Mouse (Mus musculus) CD4-positive naive resting alpha-beta T cell, adult 76 days (primary cell): Measurements from ENCODE around the gene Cdadc1. TPM values are rescaled to one million over a fixed set of nuclear protein-coding genes. Genes with fewer than 3 reads are reported as not detected.

Source experiments
- total RNA-seq: library from RNA; stranded (reverse); gene quantifications from one replicate; pipeline ENCODE4 v1.2.4, GENCODE M21; 2023

The Cdadc1 gene
- total RNA-seq, result 53.9 TPM

GRCm38 (mm10) chr14:59597398-59598259 lies at the start of gene Cdadc1:
Gene Cdadc1, minus strand, starts transcription at chr14:59597959.

GRCm38 (mm10) chr14:59625158-59625805 lies 27.5 kb upstream of the Cdadc1 start, which contains the start of gene Shisa2:
Gene Shisa2, plus strand, starts transcription at chr14:59625308.

Other genes with a start within 250 kb of the Cdadc1 start
- gene Phf11d, start 232.5 kb downstream of the Cdadc1 start, total RNA-seq, result 4.0 TPM
- gene Phf11c, start 202.6 kb downstream of the Cdadc1 start, total RNA-seq, result 13.3 TPM
- gene Setdb2, start 157.1 kb downstream of the Cdadc1 start, total RNA-seq, result 43.1 TPM
- gene Cab39l, start 157.0 kb downstream of the Cdadc1 start, total RNA-seq, result 24.0 TPM
- gene Shisa2, start 27.3 kb upstream of the Cdadc1 start, total RNA-seq, result not detected